ENCODE assay signal across 15 mouse cellular contexts in the genomic region with DNA sequence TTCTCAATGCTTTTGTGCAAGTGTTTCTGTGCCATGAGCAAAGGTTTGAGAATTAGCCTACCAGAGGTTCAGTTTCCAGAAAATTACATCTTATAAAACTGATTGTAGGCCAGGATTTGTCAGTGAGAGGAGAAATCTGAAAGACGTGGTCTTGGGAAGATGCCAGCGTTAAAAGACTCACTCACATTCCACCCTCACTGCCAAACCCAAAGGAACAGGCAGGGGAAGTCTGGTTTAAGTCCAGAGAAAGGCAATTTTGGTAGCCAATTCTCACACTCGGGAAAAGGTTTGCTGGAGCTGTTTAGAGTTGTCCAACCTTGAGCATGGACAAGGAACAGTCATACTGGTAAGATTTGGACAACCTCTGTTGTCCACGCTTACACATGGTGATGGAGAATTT.
DNase-seq lines count a peak whose midpoint lies in the region; ATAC-seq and TF ChIP-seq lines count a peak whose summit lies in the region.
"Had no signal": no experiment of that assay in that cellular context is flagged by ENCODE, and none has a peak within 500 bp of the region (broad histone marks: within the 10 kb centered on the region; RNA-seq: fewer than 3 reads in every experiment).

No protein-coding gene starts in this region.

- no peak overlapping the region for H3ac ChIP-seq in myocyte (ENCODE audit: control insufficient read depth, insufficient read length)

- peaks cover 4% of the 10 kb centered on the region; the same call in 1 of the 2 replicates for H3K4me1 ChIP-seq in heart, embryonic 10.5 days
- no peaks in the 10 kb centered on the region for H3K4me1 ChIP-seq in lung, postnatal 0 days (ENCODE audit: insufficient read depth, low read depth, low read length)
- H3K4me1 ChIP-seq in lung, adult 2 months (ENCODE audit: control insufficient read depth, insufficient read depth, low read length) = no peaks in the 10 kb centered on the region
- no peaks in the 10 kb centered on the region for H3K4me1 ChIP-seq in hindbrain, embryonic 14.5 days (replicated peaks; ENCODE audit: control insufficient read depth, insufficient read depth, low read length)

- no peaks in the 10 kb centered on the region for H3K36me3 ChIP-seq in heart, embryonic 10.5 days
- H3K36me3 ChIP-seq in lung, postnatal 0 days (ENCODE audit: insufficient read depth, low read length) = no peaks in the 10 kb centered on the region
- no peaks in the 10 kb centered on the region for H3K36me3 ChIP-seq in myocyte (ENCODE audit: control insufficient read depth, insufficient read depth)
- no peaks in the 10 kb centered on the region for H3K36me3 ChIP-seq in hindbrain, embryonic 14.5 days (replicated peaks; ENCODE audit: control insufficient read depth, insufficient read depth)
- H3K36me3 ChIP-seq: forebrain, embryonic 15.5 days had no signal

- no peak overlapping the region for H3K9ac ChIP-seq in lung, postnatal 0 days (replicated peaks; ENCODE audit: low read depth)
- no peak overlapping the region for H3K9ac ChIP-seq in hindbrain, embryonic 14.5 days
- H3K9ac ChIP-seq: forebrain, embryonic 15.5 days had no signal

- H3K9me3 ChIP-seq in heart, embryonic 10.5 days = no peaks in the 10 kb centered on the region
- H3K9me3 ChIP-seq in lung, postnatal 0 days (ENCODE audit: low read length) = no peaks in the 10 kb centered on the region
- H3K9me3 ChIP-seq in hindbrain, embryonic 14.5 days (ENCODE audit: control insufficient read depth, low read length) = no peaks in the 10 kb centered on the region; the same call in 1 of the 2 replicates
- H3K9me3 ChIP-seq: forebrain, embryonic 15.5 days had no signal

- WGBS in heart, embryonic 10.5 days = 68% methylated on average over 4 of the region's 4 CpGs
- WGBS in lung, postnatal 0 days = 49% methylated on average over 4 of the region's 4 CpGs
- WGBS in lung, adult 2 months = 50% methylated on average over 4 of the region's 4 CpGs
- WGBS in hindbrain, embryonic 14.5 days = 79% methylated on average over 4 of the region's 4 CpGs

- no peaks in the 10 kb centered on the region for H3K27me3 ChIP-seq in heart, embryonic 10.5 days (ENCODE audit: insufficient read depth, poor library complexity, severe bottlenecking)
- H3K27me3 ChIP-seq in lung, postnatal 0 days (replicated peaks; ENCODE audit: insufficient read depth, low read length) = no peaks in the 10 kb centered on the region
- H3K27me3 ChIP-seq in myocyte (ENCODE audit: control insufficient read depth, insufficient read depth, insufficient read length) = no peaks in the 10 kb centered on the region
- no peaks in the 10 kb centered on the region for H3K27me3 ChIP-seq in hindbrain, embryonic 14.5 days (ENCODE audit: control insufficient read depth, insufficient read depth, low read length)
- H3K27me3 ChIP-seq: forebrain, embryonic 15.5 days; megakaryocyte, embryonic 14.5 days had no signal

- peak; percentile 30 to 62 for DNase-seq in adrenal gland, adult (ENCODE audit: inconsistent age in 2 of 2, low spot score in 1 of 2)
- no peak for DNase-seq in adrenal gland, postnatal 25 days
- peak; percentile 20 for DNase-seq in heart, embryonic 10.5 days (ENCODE audit: low spot score)
- DNase-seq in heart, adult 11 months = no peak
- peak; percentile 62 for DNase-seq in lung, postnatal 0 days (ENCODE audit: low spot score)
- DNase-seq in lung, adult 2 months = no peak
- no peak for DNase-seq in hindbrain, embryonic 14.5 days (ENCODE audit: low spot score)
- DNase-seq: cerebellum, adult 2 months; spleen, adult 18-20 months had no signal

- ATAC-seq in lung, postnatal 0 days = no peak
- ATAC-seq in hindbrain, embryonic 14.5 days (ENCODE audit: low FRiP score) = no peak
- ATAC-seq: forebrain, embryonic 15.5 days; hindbrain, embryonic 16.5 days had no signal

- no peak overlapping the region for H3K4me2 ChIP-seq in lung, postnatal 0 days (replicated peaks; ENCODE audit: low read depth, low read length)
- H3K4me2 ChIP-seq in myocyte (ENCODE audit: low read depth) = peak overlapping the region; percentile 51
- H3K4me2 ChIP-seq in hindbrain, embryonic 14.5 days (replicated peaks) = no peak overlapping the region
- H3K4me2 ChIP-seq: forebrain, embryonic 15.5 days; liver, embryonic 11.5 days had no signal

- H3K79me2 ChIP-seq in myocyte (ENCODE audit: control insufficient read depth, insufficient read depth) = no peaks in the 10 kb centered on the region

- H3K27ac ChIP-seq in heart, embryonic 10.5 days = no peak overlapping the region
- no peak overlapping the region for H3K27ac ChIP-seq in lung, postnatal 0 days (ENCODE audit: low read length)
- no peak overlapping the region for H3K27ac ChIP-seq in hindbrain, embryonic 14.5 days
- H3K27ac ChIP-seq: forebrain, embryonic 15.5 days; heart, adult 2 months had no signal

- no peak for TF ChIP-seq POLR2A in lung, adult 2 months (IDR thresholded peaks at IDR 0.05; ENCODE audit: borderline replicate concordance, extremely low read depth, low read depth, low read length)
- no peak for TF ChIP-seq POLR2A in myocyte (IDR thresholded peaks at IDR 0.05; ENCODE audit: insufficient read length, low read depth)

- TF ChIP-seq CTCF in lung, postnatal 0 days (IDR thresholded peaks at IDR 0.05) = no peak
- no peak for TF ChIP-seq CTCF in lung, adult 2 months (IDR thresholded peaks at IDR 0.05; ENCODE audit: insufficient read depth, low read length)

- TF ChIP-seq EP300 in lung, postnatal 0 days (IDR thresholded peaks at IDR 0.05) = no peak

- H3K4me3 ChIP-seq in heart, embryonic 10.5 days = no peak overlapping the region
- no peak overlapping the region for H3K4me3 ChIP-seq in lung, postnatal 0 days (ENCODE audit: low read depth, low read length)
- no peak overlapping the region for H3K4me3 ChIP-seq in lung, adult 2 months (replicated peaks; ENCODE audit: extremely low read depth, low read depth, low read length)
- H3K4me3 ChIP-seq in myocyte = no peak overlapping the region
- no peak overlapping the region for H3K4me3 ChIP-seq in hindbrain, embryonic 14.5 days (replicated peaks; ENCODE audit: low read length)
- H3K4me3 ChIP-seq: forebrain, embryonic 15.5 days; heart, adult 2 months; megakaryocyte, embryonic 14.5 days had no signal

TF ChIP-seq in myocyte, 11 proteins besides CTCF, POLR2A, EP300 and RAD21:
- TF ChIP-seq E2F4 (IDR thresholded peaks at IDR 0.05; ENCODE audit: insufficient read depth) = no peak
- no peak for TF ChIP-seq TCF3 (IDR thresholded peaks at IDR 0.05; ENCODE audit: insufficient read length, low read depth)
- TF ChIP-seq SRF (IDR thresholded peaks at IDR 0.05; ENCODE audit: control insufficient read depth, insufficient read length, low read depth) = no peak
- no peak for TF ChIP-seq TCF12 (IDR thresholded peaks at IDR 0.05; ENCODE audit: insufficient read depth, poor library complexity, severe bottlenecking)
- TF ChIP-seq CEBPB (IDR thresholded peaks at IDR 0.05; ENCODE audit: insufficient read depth, poor library complexity, severe bottlenecking) = no peak
- TF ChIP-seq POLR2AphosphoS2 (IDR thresholded peaks at IDR 0.05; ENCODE audit: insufficient read length, low read depth) = no peak
- TF ChIP-seq REST (IDR thresholded peaks at IDR 0.05; ENCODE audit: insufficient read depth, insufficient read length) = no peak
- no peak for TF ChIP-seq USF1 (IDR thresholded peaks at IDR 0.05; ENCODE audit: low read depth)
- no peak for TF ChIP-seq MAX (IDR thresholded peaks at IDR 0.05; ENCODE audit: low read depth)
- TF ChIP-seq MYOD1 (IDR thresholded peaks at IDR 0.05; ENCODE audit: control insufficient read depth in 1 of 3, insufficient read length in 2 of 3, low read depth in 2 of 3) = no peak
- no peak for TF ChIP-seq MYOG (IDR thresholded peaks at IDR 0.05; ENCODE audit: control insufficient read depth in 1 of 3, insufficient read depth in 1 of 3, insufficient read length in 2 of 3, low read depth in 2 of 3)

Comparison
In these comparisons a context has a peak if more than half of its experiments do, and no peak if none do; other contexts are left out.
1. DNase-seq: peak in adrenal gland, adult (2 of 2), heart, embryonic 10.5 days (single experiment) and lung, postnatal 0 days (single experiment); none in adrenal gland, postnatal 25 days (single experiment), heart, adult 11 months (single experiment), lung, adult 2 months (single experiment) and hindbrain, embryonic 14.5 days (single experiment).